Mouse (Mus musculus) forebrain, postnatal 0 days (tissue): ENCODE results near the gene Arsa. TPM values are rescaled to one million over a fixed set of nuclear protein-coding genes. Genes with fewer than 3 reads are reported as not detected.

Experiments
- ATAC-seq: fragments of 200-750 bp; cut with Nextera tagmentation; 2 replicates; pipeline ENCODE4 v1.8.0; 2017; ENCODE audit warnings: mild to moderate bottlenecking, moderate library complexity
- DNase-seq: peaks from one replicate; pipeline ENCODE4 v3.0.0-alpha.2; 2015
- H3K27ac ChIP-seq: fragments of 300-500 bp; sonication (generic); 2 replicates; pipeline ENCODE4 v1.5.1; 2014; ENCODE audit warnings: low read depth, mild to moderate bottlenecking, antibody characterized with exemption, low read length, moderate library complexity, mixed read lengths
- H3K27me3 ChIP-seq: fragments of 300-500 bp; sonication (generic); 2 replicates; pipeline ENCODE4 v1.6.1; 2014; ENCODE audit warnings: mild to moderate bottlenecking, low read length, mixed read lengths; ENCODE audit not compliant: insufficient read depth
- H3K36me3 ChIP-seq: fragments of 300-500 bp; sonication (generic); 2 replicates; pipeline ENCODE4 v1.6.1; 2014; ENCODE audit warnings: mild to moderate bottlenecking, moderate library complexity; ENCODE audit not compliant: insufficient read depth
- H3K4me1 ChIP-seq: fragments of 300-500 bp; sonication (generic); 2 replicates; pipeline ENCODE4 v1.6.1; 2014; ENCODE audit warnings: antibody characterized with exemption; ENCODE audit not compliant: insufficient read depth
- H3K4me2 ChIP-seq: fragments of 300-500 bp; sonication (generic); 2 replicates; pipeline ENCODE4 v1.6.1; 2014; ENCODE audit warnings: low read depth, mild to moderate bottlenecking, moderate library complexity
- H3K4me3 ChIP-seq: fragments of 300-500 bp; sonication (generic); 2 replicates; pipeline ENCODE4 v1.5.1; 2014; ENCODE audit warnings: low read depth, low read length, mixed read lengths
- H3K9ac ChIP-seq: fragments of 300-500 bp; sonication (generic); 2 replicates; pipeline ENCODE4 v1.6.1; 2014; ENCODE audit warnings: mild to moderate bottlenecking
- H3K9me3 ChIP-seq: fragments of 300-500 bp; sonication (generic); 2 replicates; pipeline ENCODE4 v1.6.1; 2016; ENCODE audit warnings: low read length
- CTCF ChIP-seq: sonication (generic); IDR thresholded peaks from 2 replicates; pipeline ENCODE4 v1.5.1; 2016; ENCODE audit warnings: antibody characterized with exemption, control low read depth, low read depth
- WGBS: fragments of 180-500 bp; shearing (Covaris S2); extraction: QIAGEN DNeasy Blood & Tissue Kit; methylation state at CpG from one replicate; pipeline ENCODE4 v1.1.7; 2014; 5-methylcytosine and 5-hydroxymethylcytosine counted together
- polyA plus RNA-seq: library from polyadenylated mRNA; unstranded; fragments of >200 nt; fragmentation: Nextera tagmentation; extraction: Ambion mirVana; gene quantifications from 2 replicates; pipeline ENCODE4 v1.2.1, GENCODE M21; 2015
- total RNA-seq: library from RNA; depleted of rRNA; stranded (reverse); fragments of >200 nt; gene quantifications from 2 replicates; pipeline ENCODE4 v1.2.3, GENCODE M21; 2014

The Arsa gene
- total and polyA plus RNA-seq, 2 experiments from 2014 or later, result 29.0 to 32.4 TPM

DNA sequence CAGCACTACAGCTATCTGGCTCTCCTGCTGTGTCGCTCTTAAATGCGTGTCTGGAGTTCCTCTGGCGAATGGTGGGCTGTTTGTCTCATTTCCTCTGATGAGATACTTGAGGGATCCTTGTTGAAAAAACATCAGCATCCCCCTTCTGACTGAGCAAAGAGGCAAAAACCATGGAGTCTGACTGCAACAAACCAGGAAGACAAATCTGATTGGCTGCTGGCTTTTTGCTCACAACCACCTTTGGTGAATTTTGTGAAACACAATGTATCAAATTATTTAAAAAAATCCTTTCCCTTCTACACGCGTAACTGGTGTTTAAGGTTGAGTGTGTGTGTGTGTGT lies 780 bp downstream of the Arsa start:
- DNase-seq, result no peak
- WGBS, result 3% methylated on average over 5 of the region's 5 CpGs
- TF ChIP-seq CTCF, result no peak

GRCm38 (mm10) chr15:89475611-89476474 lies 1.4 kb downstream of the Arsa start:
- H3K27ac ChIP-seq, result peak overlapping the region; percentile 88
- TF ChIP-seq CTCF, result no peak
- peak overlapping the region; percentile 85 for H3K4me2 ChIP-seq
- WGBS, result 8% methylated on average over 44 of the region's 44 CpGs
- H3K9ac ChIP-seq, result peak overlapping the region; percentile 67
- H3K4me1 ChIP-seq, result peaks cover 6% of the 10 kb centered on the region; the same call in 1 of the 2 replicates
- H3K9me3 ChIP-seq, result no peaks in the 10 kb centered on the region
- H3K4me3 ChIP-seq, result peak overlapping the region; percentile 60
- no peaks in the 10 kb centered on the region for H3K27me3 ChIP-seq
- peak; percentile 98 for ATAC-seq
- peaks cover 6% of the 10 kb centered on the region; the same call in 1 of the 2 replicates for H3K36me3 ChIP-seq
- DNase-seq, result peak; percentile 92

More for the DNA sequence above, 780 bp downstream of the Arsa start:
- peak overlapping the region; percentile 85 for H3K4me2 ChIP-seq
- peak overlapping the region; percentile 60 for H3K4me3 ChIP-seq
- peak overlapping the region; percentile 67 for H3K9ac ChIP-seq
- peaks cover 6% of the 10 kb centered on the region; the same call in 1 of the 2 replicates for H3K4me1 ChIP-seq
- H3K27ac ChIP-seq, result peak overlapping the region; percentile 88
- no peaks in the 10 kb centered on the region for H3K27me3 ChIP-seq
- H3K36me3 ChIP-seq, result peaks cover 6% of the 10 kb centered on the region; the same call in 1 of the 2 replicates
- H3K9me3 ChIP-seq, result no peaks in the 10 kb centered on the region
- ATAC-seq, result peak; percentile 70; the same call in 1 of the 2 replicates

DNA sequence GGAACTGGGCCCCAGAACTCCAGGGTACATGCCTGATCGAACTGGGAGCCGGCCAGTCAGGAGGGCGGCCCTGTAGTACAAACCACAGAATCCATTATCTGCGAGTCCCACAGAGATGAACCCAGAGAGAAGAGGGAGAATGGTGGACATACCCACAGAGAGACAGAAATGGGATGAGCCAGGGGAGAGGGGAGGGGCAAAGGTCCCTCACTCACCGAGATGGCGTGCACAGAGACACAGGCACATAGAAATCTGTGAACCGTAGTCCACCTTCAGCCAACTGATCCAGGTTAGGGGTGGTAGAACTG lies 2.0 kb downstream of the Arsa start:
- peaks cover 6% of the 10 kb centered on the region; the same call in 1 of the 2 replicates for H3K36me3 ChIP-seq
- H3K27ac ChIP-seq, result no peak overlapping the region
- no peak for ATAC-seq
- no peak for TF ChIP-seq CTCF
- H3K9ac ChIP-seq, result peak overlapping the region; percentile 67
- no peak for DNase-seq
- peak overlapping the region; percentile 60 for H3K4me3 ChIP-seq
- peaks cover 6% of the 10 kb centered on the region; the same call in 1 of the 2 replicates for H3K4me1 ChIP-seq
- 92% methylated on average over 7 of the region's 7 CpGs for WGBS
- H3K27me3 ChIP-seq, result no peaks in the 10 kb centered on the region
- peak overlapping the region; percentile 85 for H3K4me2 ChIP-seq
- H3K9me3 ChIP-seq, result no peaks in the 10 kb centered on the region

DNA sequence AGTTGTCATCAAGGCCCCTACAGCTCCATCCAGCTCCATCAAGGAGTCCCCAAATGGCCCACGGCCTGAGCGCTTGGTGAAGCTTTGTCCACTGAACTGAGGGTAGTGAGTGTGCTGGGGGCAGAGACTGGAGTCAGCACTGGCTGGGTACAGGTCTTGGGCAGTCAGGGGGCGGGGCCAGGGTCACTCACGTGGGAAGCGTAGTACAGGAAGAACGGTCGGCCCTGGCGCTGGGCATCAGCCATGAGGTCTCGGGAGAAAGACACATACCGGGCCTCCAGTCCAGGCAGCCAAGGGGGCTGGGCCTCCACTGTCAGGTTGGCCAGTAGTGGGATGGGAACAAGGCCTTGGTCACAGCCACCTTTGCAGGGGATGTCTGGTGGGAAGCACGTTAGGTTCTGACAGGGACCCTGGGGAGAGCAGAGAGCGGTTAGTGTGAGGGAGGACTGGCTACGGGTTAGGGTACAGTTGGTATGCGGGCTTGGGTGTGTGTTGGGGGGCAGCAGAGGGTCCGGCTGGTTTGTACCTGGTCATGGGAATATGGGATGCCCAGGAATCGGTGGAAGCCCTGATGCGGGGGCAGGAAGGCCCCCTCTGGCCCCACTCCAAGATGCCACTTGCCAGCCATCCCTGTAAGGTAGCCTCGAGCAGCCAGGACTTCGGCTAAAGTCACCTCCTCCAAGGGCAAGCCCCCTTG lies 2.5 kb downstream of the Arsa start:
- H3K4me2 ChIP-seq, result peak overlapping the region; percentile 85; the same call in 1 of the 2 replicates
- DNase-seq, result no peak

GRCm38 (mm10) chr15:89473921-89474320 lies 3.3 kb downstream of the Arsa start:
- H3K4me2 ChIP-seq, result no peak overlapping the region
- H3K4me3 ChIP-seq, result no peak overlapping the region
- TF ChIP-seq CTCF, result no peak
- WGBS, result 98% methylated on average over 8 of the region's 8 CpGs
- H3K36me3 ChIP-seq, result peaks cover 6% of the 10 kb centered on the region; the same call in 1 of the 2 replicates
- no peak overlapping the region for H3K27ac ChIP-seq
- DNase-seq (no peak), ATAC-seq (no peak)
- H3K9ac ChIP-seq, result no peak overlapping the region
- no peaks in the 10 kb centered on the region for H3K27me3 ChIP-seq
- H3K4me1 ChIP-seq, result peaks cover 6% of the 10 kb centered on the region; the same call in 1 of the 2 replicates
- no peaks in the 10 kb centered on the region for H3K9me3 ChIP-seq

More for the DNA sequence above, 2.5 kb downstream of the Arsa start:
- Histone ChIP-seq H3K36me3 (peaks cover 6% of the 10 kb centered on the region; the same call in 1 of the 2 replicates), H3K27me3 (no peaks in the 10 kb centered on the region), H3K9me3 (no peaks in the 10 kb centered on the region), H3K27ac (no peak overlapping the region), H3K4me1 (peaks cover 6% of the 10 kb centered on the region; the same call in 1 of the 2 replicates), H3K4me3 (0 out of 2 replicates have a peak overlapping the region, but pooled peaks have one; percentile 60), H3K9ac (no peak overlapping the region)
- WGBS, result 87% methylated on average over 19 of the region's 19 CpGs
- ATAC-seq, result no peak
- TF ChIP-seq CTCF, result no peak

DNA sequence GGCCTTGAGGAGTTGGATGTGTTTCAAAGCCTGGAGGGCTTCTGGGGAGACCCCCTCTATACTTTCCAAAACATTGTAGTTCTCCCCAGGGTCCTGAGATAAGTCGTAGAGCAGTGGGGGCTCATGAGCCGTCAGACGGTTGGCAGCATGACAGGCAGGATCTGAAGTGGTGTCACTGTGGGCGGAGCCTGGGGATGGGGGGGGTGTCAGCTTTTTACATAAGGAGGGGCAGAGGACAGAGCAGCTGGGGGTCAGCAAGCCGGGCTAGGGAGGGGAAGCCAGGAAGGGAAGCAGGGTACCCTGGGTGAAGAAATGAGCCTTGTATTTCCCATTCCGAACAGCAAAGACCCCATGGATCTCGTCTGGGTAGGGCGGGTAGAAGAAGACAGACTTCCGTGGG lies 3.9 kb downstream of the Arsa start:
- Histone ChIP-seq H3K4me1 (peaks cover 6% of the 10 kb centered on the region; the same call in 1 of the 2 replicates), H3K9ac (no peak overlapping the region), H3K27ac (no peak overlapping the region), H3K4me2 (no peak overlapping the region), H3K36me3 (peaks cover 6% of the 10 kb centered on the region; the same call in 1 of the 2 replicates), H3K4me3 (no peak overlapping the region), H3K9me3 (no peaks in the 10 kb centered on the region), H3K27me3 (no peaks in the 10 kb centered on the region)
- ATAC-seq (no peak), DNase-seq (no peak)
- TF ChIP-seq CTCF, result no peak
- 82% methylated on average over 9 of the region's 9 CpGs for WGBS
